13 mouse cellular contexts compared by ENCODE assay signal in the genomic region with DNA sequence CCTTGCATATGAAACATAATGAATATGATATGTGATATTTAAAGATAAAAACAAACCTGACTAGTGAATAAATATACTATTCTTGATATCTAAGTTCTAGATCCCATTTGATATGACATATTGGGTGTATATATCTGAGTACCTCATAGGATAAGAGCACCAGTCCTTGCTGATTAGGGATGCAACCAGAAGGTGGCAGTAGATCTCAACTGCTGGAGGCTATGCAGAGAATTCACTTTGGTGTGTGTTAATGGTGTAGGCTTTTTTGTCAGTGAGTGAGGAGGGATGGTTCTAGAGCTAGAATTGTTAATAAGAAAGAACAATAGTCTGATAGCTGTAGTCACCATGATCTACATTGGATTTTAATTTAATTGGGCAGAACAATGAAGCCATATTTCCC.
A peak's percentile ranks its signal among the peaks of the same experiment; 100 is the strongest.
DNase-seq lines count a peak whose midpoint lies in the region; ATAC-seq lines count a peak whose summit lies in the region.
"Had no signal": no experiment of that assay in that cellular context is flagged by ENCODE, and none has a peak within 500 bp of the region (broad histone marks: within the 10 kb centered on the region; RNA-seq: fewer than 3 reads in every experiment).

No protein-coding gene starts in this region.

- no peak overlapping the region for H3K4me3 ChIP-seq in kidney, embryonic 16.5 days (ENCODE audit: low read length)
- H3K4me3 ChIP-seq: limb, embryonic 13.5 days; megakaryocyte, embryonic 14.5 days; neural tube, embryonic 15.5 days had no signal

- no peak overlapping the region for H3K4me2 ChIP-seq in kidney, embryonic 16.5 days (replicated peaks; ENCODE audit: low read depth, low read length)
- H3K4me2 ChIP-seq: limb, embryonic 13.5 days; neural tube, embryonic 15.5 days had no signal

- H3K9ac ChIP-seq in kidney, embryonic 16.5 days (replicated peaks; ENCODE audit: low read length) = no peak overlapping the region
- H3K9ac ChIP-seq: limb, embryonic 13.5 days; neural tube, embryonic 15.5 days had no signal

- no peaks in the 10 kb centered on the region for H3K36me3 ChIP-seq in kidney, embryonic 16.5 days (ENCODE audit: insufficient read depth, low read length)
- H3K36me3 ChIP-seq: limb, embryonic 13.5 days; neural tube, embryonic 15.5 days had no signal

- H3K27ac ChIP-seq in kidney, embryonic 16.5 days (ENCODE audit: low read length) = no peak overlapping the region
- H3K27ac ChIP-seq: limb, embryonic 13.5 days; neural tube, embryonic 15.5 days had no signal

- DNase-seq in kidney, adult 9 months = peak; percentile 19
- DNase-seq in retina, postnatal 1 day = peak; percentile 21
- no peak for DNase-seq in retina, embryonic 14.5 days (ENCODE audit: low spot score)
- DNase-seq in thymus, postnatal 36 days = peak; percentile 51 to 54
- no peak for DNase-seq in cerebellum, postnatal 36 days
- no peak for DNase-seq in urinary bladder, postnatal 10 days (ENCODE audit: low spot score)
- DNase-seq: gastrocnemius, postnatal 25 days; heart, postnatal 14 days had no signal

- ATAC-seq in kidney, embryonic 16.5 days (ENCODE audit: low FRiP score, low TSS enrichment) = no peak
- ATAC-seq in common myeloid progenitor, adult 5-6 weeks (replicated peaks; ENCODE audit: low read depth, poor library complexity, severe bottlenecking) = peak; percentile 72; the same call in 1 of the 2 replicates

- no peaks in the 10 kb centered on the region for H3K4me1 ChIP-seq in kidney, embryonic 16.5 days (ENCODE audit: insufficient read depth, low read length)
- H3K4me1 ChIP-seq: limb, embryonic 13.5 days; megakaryocyte, embryonic 14.5 days; neural tube, embryonic 15.5 days had no signal

- no peaks in the 10 kb centered on the region for H3K9me3 ChIP-seq in kidney, embryonic 16.5 days (ENCODE audit: low read length)
- H3K9me3 ChIP-seq: limb, embryonic 13.5 days; megakaryocyte, embryonic 14.5 days; neural tube, embryonic 15.5 days had no signal

- H3K27me3 ChIP-seq in kidney, embryonic 16.5 days (ENCODE audit: insufficient read depth, low read length) = no peaks in the 10 kb centered on the region
- H3K27me3 ChIP-seq: limb, embryonic 13.5 days; megakaryocyte, embryonic 14.5 days; neural tube, embryonic 15.5 days had no signal

Comparison
In these comparisons a context has a peak if more than half of its experiments do, and no peak if none do; other contexts are left out.
1. DNase-seq: peak in kidney, adult 9 months (single experiment), retina, postnatal 1 day (single experiment) and thymus, postnatal 36 days (2 of 2); none in retina, embryonic 14.5 days (single experiment), cerebellum, postnatal 36 days (0 of 2) and urinary bladder, postnatal 10 days (single experiment).